Mouse (Mus musculus) ES-Bruce4 (cell line): Measurements from ENCODE around the gene Grik2.

Experiments used
- CTCF ChIP-seq: IDR thresholded peaks from one replicate; pipeline ENCODE4 v1.8.1; 2011; ENCODE audit warnings: low read depth, low read length
- EP300 ChIP-seq: IDR thresholded peaks from 2 replicates; pipeline ENCODE4 v1.6.1; 2011; ENCODE audit warnings: low read depth, low read length; ENCODE audit not compliant: insufficient read depth
- POLR2A ChIP-seq: IDR thresholded peaks from one replicate; pipeline ENCODE4 v1.8.1; 2011; ENCODE audit warnings: low read length; ENCODE audit not compliant: insufficient read depth

GRCm38 (mm10) chr10:49573514-49573913 is 215.1 kb downstream of the Grik2 start:
- TF ChIP-seq CTCF (no peak), POLR2A (no peak), EP300 (no peak)
